Mouse (Mus musculus): ENCODE measurements around the gene Spon1. TPM values are rescaled to one million over a fixed set of nuclear protein-coding genes. Genes with fewer than 3 reads are reported as not detected.
A peak's percentile ranks its signal among the peaks of the same experiment; 100 is the strongest.

Spon1 gene
- polyA plus RNA-seq, 1 experiment from 2014 or later, result 3.2 TPM

- TF ChIP-seq CTCF (IDR thresholded peaks at IDR 0.05; ENCODE audit: low read depth), result no peak
- Histone ChIP-seq H3K36me3 (ENCODE audit: control insufficient read depth, insufficient read depth) (no peaks in the 10 kb centered on the region), H3K27me3 (replicated peaks; ENCODE audit: control insufficient read depth, insufficient read depth, low read length) (no peaks in the 10 kb centered on the region), H3K4me2 (replicated peaks; ENCODE audit: low read depth) (no peak overlapping the region), H3K9me3 (ENCODE audit: control insufficient read depth) (no peaks in the 10 kb centered on the region), H3K4me1 (replicated peaks; ENCODE audit: control insufficient read depth, insufficient read depth, low read length) (no peaks in the 10 kb centered on the region), H3K27ac (ENCODE audit: low read depth, low read length) (no peak overlapping the region), H3K4me3 (ENCODE audit: low read depth, low read length) (no peak overlapping the region), H3K9ac (ENCODE audit: low read depth, low read length) (no peak overlapping the region)
- 0 out of 2 replicates have a peak, but pooled peaks have one; percentile 25 for ATAC-seq
- 72% methylated on average over 8 of the region's 8 CpGs for WGBS
These were observed 35.2 kb upstream of the Spon1 start for GRCm38 (mm10) chr7:113730406-113731247.

DNA sequence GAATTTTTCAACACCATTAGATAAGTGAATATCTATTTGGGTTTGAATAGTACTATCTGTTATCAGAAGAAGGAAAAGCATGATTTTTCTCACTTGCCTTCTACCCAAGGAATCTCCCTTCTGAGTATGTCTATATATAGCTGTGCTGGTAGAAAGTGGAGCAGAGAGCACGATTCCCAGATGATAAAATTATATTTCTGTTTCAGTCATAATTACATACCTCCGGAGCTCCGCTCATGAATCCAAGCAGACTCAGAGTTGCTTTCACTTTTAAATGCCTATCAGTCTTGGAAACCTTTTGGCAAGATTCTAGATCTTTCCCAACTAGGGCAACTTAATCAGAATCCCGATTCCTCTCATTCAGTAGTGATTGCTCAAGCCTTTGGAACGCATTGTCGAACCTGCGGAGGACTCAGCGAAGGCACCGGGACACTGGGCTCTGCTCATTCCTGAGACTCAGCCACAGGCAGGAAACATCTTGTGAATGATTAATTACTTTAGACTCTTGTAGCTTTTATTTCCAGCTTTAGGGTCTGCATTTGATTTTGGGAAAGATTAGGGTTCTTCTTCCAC lies 27.9 kb upstream of the Spon1 start:
- Histone ChIP-seq H3K4me3 (ENCODE audit: low read depth, low read length) (no peak overlapping the region), H3K4me1 (replicated peaks; ENCODE audit: control insufficient read depth, insufficient read depth, low read length) (no peaks in the 10 kb centered on the region), H3K36me3 (ENCODE audit: control insufficient read depth, insufficient read depth) (no peaks in the 10 kb centered on the region), H3K27ac (ENCODE audit: low read depth, low read length) (no peak overlapping the region), H3K9me3 (ENCODE audit: control insufficient read depth) (no peaks in the 10 kb centered on the region), H3K9ac (ENCODE audit: low read depth, low read length) (no peak overlapping the region), H3K4me2 (replicated peaks; ENCODE audit: low read depth) (no peak overlapping the region), H3K27me3 (replicated peaks; ENCODE audit: control insufficient read depth, insufficient read depth, low read length) (no peaks in the 10 kb centered on the region)
- TF ChIP-seq CTCF (IDR thresholded peaks at IDR 0.05; ENCODE audit: low read depth), result no peak
- WGBS, result 66% methylated on average over 9 of the region's 9 CpGs
- no peak for ATAC-seq

DNA sequence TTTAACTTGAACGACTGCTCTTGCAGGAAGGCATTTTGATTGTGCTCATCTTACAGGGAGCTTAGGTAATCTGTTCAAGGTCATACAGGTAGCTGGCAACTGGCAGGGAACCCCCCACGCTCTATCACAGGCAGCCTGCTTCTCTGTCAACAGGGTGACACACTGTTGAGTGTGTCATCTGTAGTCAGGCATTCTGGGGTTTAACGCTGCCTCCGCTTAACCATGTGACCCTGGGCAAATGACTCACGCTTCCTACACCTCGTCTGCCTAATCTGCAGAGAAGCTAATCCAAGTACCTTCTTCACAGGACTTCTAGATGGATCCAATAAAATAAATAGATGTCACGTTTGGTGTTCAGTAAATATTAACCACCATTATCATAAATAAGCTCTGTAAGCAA lies 26.6 kb upstream of the Spon1 start:
- no peak for ATAC-seq
- Histone ChIP-seq H3K9ac (ENCODE audit: low read depth, low read length) (no peak overlapping the region), H3K27ac (ENCODE audit: low read depth, low read length) (no peak overlapping the region), H3K4me2 (replicated peaks; ENCODE audit: low read depth) (no peak overlapping the region), H3K27me3 (replicated peaks; ENCODE audit: control insufficient read depth, insufficient read depth, low read length) (no peaks in the 10 kb centered on the region), H3K4me1 (replicated peaks; ENCODE audit: control insufficient read depth, insufficient read depth, low read length) (no peaks in the 10 kb centered on the region), H3K9me3 (ENCODE audit: control insufficient read depth) (no peaks in the 10 kb centered on the region), H3K4me3 (ENCODE audit: low read depth, low read length) (no peak overlapping the region), H3K36me3 (ENCODE audit: control insufficient read depth, insufficient read depth) (no peaks in the 10 kb centered on the region)
- no peak for TF ChIP-seq CTCF (IDR thresholded peaks at IDR 0.05; ENCODE audit: low read depth)
- WGBS, result 43% methylated on average over 7 of the region's 7 CpGs

DNA sequence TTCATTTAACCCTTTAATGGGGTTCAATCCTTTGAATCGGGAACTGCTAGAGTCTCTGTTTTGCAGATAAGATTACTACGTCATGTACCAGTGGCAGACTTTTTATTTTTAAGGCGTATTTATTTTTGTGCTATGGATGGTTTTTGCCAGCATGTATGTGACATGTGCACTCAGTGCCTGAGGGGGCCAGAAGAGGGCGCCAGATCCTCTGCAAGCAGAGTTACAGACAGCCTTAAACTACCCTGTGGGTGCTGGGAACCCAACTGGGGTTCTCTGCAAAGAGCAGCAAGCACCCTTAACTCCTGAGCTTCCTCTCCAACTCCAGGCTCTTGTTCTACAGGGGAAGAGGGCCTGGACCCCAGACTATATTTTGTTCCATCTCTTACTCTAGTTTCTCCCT lies 23.2 kb upstream of the Spon1 start:
- Histone ChIP-seq H3K4me3 (ENCODE audit: low read depth, low read length) (no peak overlapping the region), H3K9me3 (ENCODE audit: control insufficient read depth) (no peaks in the 10 kb centered on the region), H3K4me1 (replicated peaks; ENCODE audit: control insufficient read depth, insufficient read depth, low read length) (no peaks in the 10 kb centered on the region), H3K9ac (ENCODE audit: low read depth, low read length) (no peak overlapping the region), H3K4me2 (replicated peaks; ENCODE audit: low read depth) (no peak overlapping the region), H3K27ac (ENCODE audit: low read depth, low read length) (no peak overlapping the region), H3K36me3 (ENCODE audit: control insufficient read depth, insufficient read depth) (no peaks in the 10 kb centered on the region), H3K27me3 (replicated peaks; ENCODE audit: control insufficient read depth, insufficient read depth, low read length) (no peaks in the 10 kb centered on the region)
- TF ChIP-seq CTCF (IDR thresholded peaks at IDR 0.05; ENCODE audit: low read depth), result no peak
- 90% methylated on average over 4 of the region's 4 CpGs for whole genome bisulfite sequencing
- no peak for ATAC-seq

DNA sequence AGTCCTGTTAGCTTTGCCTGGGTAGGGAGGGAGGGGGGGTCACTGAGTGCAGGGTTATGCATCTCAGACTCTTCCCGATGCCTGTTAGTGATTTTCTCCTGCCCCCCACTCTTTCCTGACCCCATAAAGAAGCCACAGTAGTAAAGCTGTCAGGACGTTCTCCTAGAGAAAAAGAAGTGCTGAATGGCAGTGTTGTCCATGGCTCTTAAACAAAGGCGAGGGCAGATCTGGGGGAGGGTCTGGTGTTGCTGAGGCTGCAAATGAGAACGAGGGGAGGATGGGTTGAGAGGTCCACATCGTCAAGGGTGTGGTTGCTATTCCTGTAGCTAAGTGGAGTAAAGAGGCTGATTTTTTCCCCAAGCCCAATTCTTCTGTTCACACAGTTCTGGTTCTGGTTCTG lies 21.8 kb upstream of the Spon1 start:
- no peaks in the 10 kb centered on the region for H3K9me3 ChIP-seq (ENCODE audit: control insufficient read depth)
- H3K9ac ChIP-seq (ENCODE audit: low read depth, low read length), result no peak overlapping the region
- no peak for TF ChIP-seq CTCF (IDR thresholded peaks at IDR 0.05; ENCODE audit: low read depth)
- no peaks in the 10 kb centered on the region for H3K27me3 ChIP-seq (replicated peaks; ENCODE audit: control insufficient read depth, insufficient read depth, low read length)
- H3K4me2 ChIP-seq (replicated peaks; ENCODE audit: low read depth), result no peak overlapping the region
- no peak for ATAC-seq
- no peak overlapping the region for H3K4me3 ChIP-seq (ENCODE audit: low read depth, low read length)
- H3K27ac ChIP-seq (ENCODE audit: low read depth, low read length), result no peak overlapping the region
- WGBS, result 28% methylated on average over 5 of the region's 5 CpGs
- H3K36me3 ChIP-seq (ENCODE audit: control insufficient read depth, insufficient read depth), result no peaks in the 10 kb centered on the region
- H3K4me1 ChIP-seq (replicated peaks; ENCODE audit: control insufficient read depth, insufficient read depth, low read length), result no peaks in the 10 kb centered on the region

- Histone ChIP-seq H3K27me3 (replicated peaks; ENCODE audit: control insufficient read depth, insufficient read depth, low read length) (no peaks in the 10 kb centered on the region), H3K27ac (ENCODE audit: low read depth, low read length) (no peak overlapping the region), H3K9me3 (ENCODE audit: control insufficient read depth) (no peaks in the 10 kb centered on the region), H3K4me3 (ENCODE audit: low read depth, low read length) (no peak overlapping the region), H3K36me3 (ENCODE audit: control insufficient read depth, insufficient read depth) (no peaks in the 10 kb centered on the region), H3K4me1 (replicated peaks; ENCODE audit: control insufficient read depth, insufficient read depth, low read length) (no peaks in the 10 kb centered on the region), H3K9ac (ENCODE audit: low read depth, low read length) (no peak overlapping the region), H3K4me2 (replicated peaks; ENCODE audit: low read depth) (no peak overlapping the region)
- 93% methylated on average over 2 of the region's 2 CpGs for WGBS
- no peak for TF ChIP-seq CTCF (IDR thresholded peaks at IDR 0.05; ENCODE audit: low read depth)
- no peak for ATAC-seq
These were observed 9.2 kb upstream of the Spon1 start for GRCm38 (mm10) chr7:113756616-113757015.

All from intestine, postnatal 0 days (tissue).